Mouse (Mus musculus) megakaryocyte, embryonic 14.5 days (primary cell): ENCODE results near the gene Rec8. TPM values are rescaled to one million over a fixed set of nuclear protein-coding genes. Genes with fewer than 3 reads are reported as not detected.

ENCODE experiments used
- H3K27me3 ChIP-seq: replicated peaks from 2 replicates; pipeline ENCODE3; 2012; ENCODE audit warnings: inconsistent platforms
- H3K36me3 ChIP-seq: replicated peaks from 2 replicates; pipeline ENCODE3; 2012; ENCODE audit warnings: low read length, inconsistent platforms, mixed read lengths
- H3K4me1 ChIP-seq: 2 replicates; pipeline ENCODE4 v1.6.1; 2012; ENCODE audit warnings: inconsistent platforms
- H3K4me3 ChIP-seq: replicated peaks from 2 replicates; pipeline ENCODE3; 2012; ENCODE audit warnings: moderate library complexity, mild to moderate bottlenecking, inconsistent platforms
- H3K9me3 ChIP-seq: 2 replicates; pipeline ENCODE4 v1.6.1; 2012; ENCODE audit warnings: inconsistent platforms
- FLI1 ChIP-seq: IDR thresholded peaks from 2 replicates; pipeline ENCODE4 v1.6.1; 2012; ENCODE audit warnings: low read length, inconsistent platforms, mixed read lengths
- GATA1 ChIP-seq: IDR thresholded peaks from 3 replicates; pipeline ENCODE4 v1.6.1; 2012; ENCODE audit warnings: mixed read lengths, low read length, inconsistent platforms, borderline replicate concordance
- polyA plus RNA-seq: library from polyadenylated mRNA; stranded (reverse); fragments of >175 nt; gene quantifications from 2 replicates; pipeline ENCODE4 v1.2.3, GENCODE M21; 2012; ENCODE audit warnings: low replicate concordance; ENCODE audit not compliant: insufficient read depth

Rec8 gene
- polyA plus RNA-seq, 1 experiment = 1.4 TPM

DNA sequence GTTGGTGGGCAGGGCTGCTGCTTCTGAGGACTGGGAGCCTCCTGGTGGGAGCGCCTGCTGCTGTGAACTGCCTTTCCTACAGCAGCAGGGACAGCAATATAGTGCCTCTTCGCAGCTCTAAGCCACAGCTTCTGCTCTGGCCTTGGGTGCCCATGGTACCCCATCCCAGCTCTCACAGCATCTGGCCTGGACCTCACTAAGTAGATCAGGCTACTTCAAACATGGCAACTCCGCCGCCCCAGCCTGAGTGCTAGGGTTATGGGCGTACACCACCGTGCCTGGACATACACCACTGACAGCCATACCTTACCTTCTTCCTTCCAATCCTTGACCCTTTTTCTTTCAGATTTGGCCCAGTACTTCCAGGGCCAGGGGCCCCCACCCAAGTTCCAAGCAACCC, 9.5 kb upstream of the Rec8 start:
- peaks cover 48% of the 10 kb centered on the region for H3K4me1 ChIP-seq
- TF ChIP-seq GATA1 (no peak), FLI1 (no peak)

DNA sequence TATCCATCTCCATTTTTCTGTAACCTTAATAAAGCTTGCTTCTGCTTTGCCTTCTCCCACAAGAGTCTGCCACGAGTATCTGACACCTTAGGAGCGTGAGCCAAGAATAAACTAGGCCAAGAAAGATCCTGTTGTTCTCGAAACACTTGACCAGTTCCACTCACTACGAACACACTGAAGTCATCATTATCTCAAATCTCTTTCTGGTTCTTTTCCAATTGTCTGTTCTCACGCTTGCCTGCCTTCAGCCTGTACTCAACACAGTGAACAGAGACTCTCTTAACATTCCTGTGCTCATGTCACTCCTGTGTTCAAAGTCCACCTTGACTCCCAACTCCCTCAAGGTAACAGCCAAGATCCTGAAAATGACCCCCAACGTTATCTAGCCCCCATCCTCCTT, 4.5 kb upstream of the Rec8 start:
- no peaks in the 10 kb centered on the region for H3K9me3 ChIP-seq
- peaks cover 26% of the 10 kb centered on the region for H3K36me3 ChIP-seq
- TF ChIP-seq FLI1 (no peak), GATA1 (no peak)
- peaks cover 3% of the 10 kb centered on the region for H3K27me3 ChIP-seq
- peaks cover 14% of the 10 kb centered on the region for H3K4me1 ChIP-seq
- no peak overlapping the region for H3K4me3 ChIP-seq

More for the DNA sequence above, 9.5 kb upstream of the Rec8 start:
- peaks cover 65% of the 10 kb centered on the region for H3K36me3 ChIP-seq
- no peaks in the 10 kb centered on the region for H3K27me3 ChIP-seq
- H3K9me3 ChIP-seq = no peaks in the 10 kb centered on the region
- no peak overlapping the region for H3K4me3 ChIP-seq

DNA sequence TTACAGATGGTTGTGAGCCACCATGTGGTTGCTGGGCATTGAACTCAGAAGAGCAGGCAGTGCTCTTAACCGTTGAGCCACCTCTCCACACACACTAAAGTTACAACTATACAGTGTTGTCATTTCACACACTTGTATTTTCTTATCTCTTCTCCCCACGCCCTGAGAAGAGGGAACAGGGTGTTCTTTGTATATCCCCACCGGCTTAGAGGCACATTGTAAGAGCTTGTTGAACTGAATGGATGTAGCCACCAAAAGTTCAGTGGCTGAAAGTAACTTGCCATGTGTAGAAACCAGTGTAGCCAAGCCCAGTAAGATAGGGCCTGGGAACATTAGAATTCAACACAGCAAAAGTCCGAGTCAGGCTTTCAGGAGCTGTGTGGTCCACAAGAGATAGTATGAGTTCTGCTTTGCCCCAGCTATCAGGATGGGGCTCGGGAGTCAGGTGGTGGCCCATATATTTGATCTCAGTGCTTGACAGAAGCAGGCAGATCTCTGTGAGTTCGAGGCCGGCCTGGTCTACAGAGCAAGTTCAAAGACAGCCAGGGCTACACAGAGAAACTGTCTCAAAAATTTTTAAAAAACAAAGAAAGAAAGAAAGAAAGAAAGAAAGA, 3.2 kb upstream of the Rec8 start:
- peaks cover 21% of the 10 kb centered on the region for H3K4me1 ChIP-seq
- peaks cover 13% of the 10 kb centered on the region for H3K36me3 ChIP-seq
- H3K27me3 ChIP-seq = peaks cover 14% of the 10 kb centered on the region
- no peak overlapping the region for H3K4me3 ChIP-seq
- no peaks in the 10 kb centered on the region for H3K9me3 ChIP-seq
- no peak for TF ChIP-seq FLI1

DNA sequence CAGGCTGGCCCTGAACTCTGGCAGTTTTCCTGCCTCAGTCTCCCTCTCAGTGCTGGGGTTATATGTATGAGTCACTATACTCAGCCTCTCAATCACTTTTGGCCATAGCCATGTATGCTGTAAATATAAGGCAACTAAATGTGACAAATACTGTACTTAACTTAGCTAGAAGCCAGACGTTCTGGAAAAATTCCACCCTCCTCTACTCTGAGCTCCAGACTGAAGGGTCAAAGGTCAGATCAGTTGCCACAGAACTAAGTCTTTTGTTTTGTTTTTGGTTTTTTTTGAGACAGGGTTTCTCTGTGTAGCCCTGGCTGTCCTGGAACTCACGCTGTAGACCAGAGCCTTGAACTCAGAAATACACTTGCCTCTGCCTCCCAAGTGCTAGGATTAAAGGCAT, 2.0 kb upstream of the Rec8 start:
- no peak for TF ChIP-seq GATA1
- no peak for TF ChIP-seq FLI1

DNA sequence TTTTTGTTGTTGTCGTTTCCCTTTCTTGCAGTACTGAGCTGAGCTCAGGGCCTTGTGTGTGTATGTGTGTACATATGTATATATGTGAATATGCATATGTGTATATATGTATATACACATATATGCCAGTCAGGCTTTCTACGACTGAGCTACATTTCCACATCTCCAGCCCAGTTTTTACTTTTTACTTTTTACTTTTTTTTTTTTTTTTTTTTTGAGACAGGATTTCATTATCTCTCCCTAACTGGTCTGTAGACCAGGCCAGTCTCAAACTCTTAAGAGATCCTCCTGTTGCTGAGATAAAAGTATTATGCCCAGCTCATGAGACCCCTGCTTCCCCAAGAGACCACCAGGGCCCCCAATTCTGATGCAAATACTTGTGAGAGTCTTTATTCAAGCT, 993 bp upstream of the Rec8 start:
- H3K4me3 ChIP-seq = no peak overlapping the region
- peaks cover 18% of the 10 kb centered on the region for H3K27me3 ChIP-seq
- TF ChIP-seq GATA1 = no peak
- TF ChIP-seq FLI1 = no peak
- peaks cover 23% of the 10 kb centered on the region for H3K4me1 ChIP-seq
- H3K36me3 ChIP-seq = no peaks in the 10 kb centered on the region
- H3K9me3 ChIP-seq = no peaks in the 10 kb centered on the region

More for the DNA sequence above, 2.0 kb upstream of the Rec8 start:
- H3K9me3 ChIP-seq = no peaks in the 10 kb centered on the region
- no peak overlapping the region for H3K4me3 ChIP-seq
- H3K36me3 ChIP-seq = peaks cover 2% of the 10 kb centered on the region
- peaks cover 21% of the 10 kb centered on the region for H3K4me1 ChIP-seq
- H3K27me3 ChIP-seq = peaks cover 18% of the 10 kb centered on the region

DNA sequence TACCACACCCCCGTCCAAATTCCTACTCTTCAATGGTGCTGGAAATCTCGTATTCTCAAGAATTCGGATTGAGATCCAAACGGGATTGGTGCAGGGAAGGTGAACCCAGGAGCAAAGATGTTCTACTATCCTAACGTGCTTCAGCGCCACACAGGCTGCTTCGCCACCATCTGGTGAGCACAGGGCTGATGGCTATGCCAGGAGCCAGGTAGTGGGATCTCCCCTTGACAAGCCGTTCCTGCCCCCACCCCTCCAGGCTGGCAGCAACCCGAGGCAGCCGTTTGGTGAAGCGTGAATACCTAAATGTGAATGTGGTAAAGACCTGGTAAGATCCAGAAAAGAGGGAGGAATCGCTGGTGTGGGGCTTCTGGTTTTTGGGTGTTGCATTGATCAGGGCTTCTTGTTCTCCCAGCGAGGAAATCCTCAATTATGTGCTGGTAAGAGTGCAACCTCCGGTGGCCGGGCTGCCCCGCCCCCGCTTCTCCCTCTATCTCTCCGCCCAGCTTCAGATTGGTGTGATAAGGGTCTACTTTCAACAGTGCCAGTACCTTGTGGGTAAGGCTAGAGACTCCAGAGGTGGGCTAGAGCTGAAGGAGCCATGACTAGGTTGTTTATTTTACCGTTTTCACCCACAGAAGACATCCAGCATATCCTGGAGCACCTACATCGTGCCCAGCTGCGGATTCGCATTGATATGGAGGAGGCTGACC, 804 bp downstream of the Rec8 start:
- peaks cover 18% of the 10 kb centered on the region for H3K27me3 ChIP-seq
- H3K4me1 ChIP-seq = peaks cover 30% of the 10 kb centered on the region
- TF ChIP-seq FLI1 (no peak), GATA1 (no peak)

DNA sequence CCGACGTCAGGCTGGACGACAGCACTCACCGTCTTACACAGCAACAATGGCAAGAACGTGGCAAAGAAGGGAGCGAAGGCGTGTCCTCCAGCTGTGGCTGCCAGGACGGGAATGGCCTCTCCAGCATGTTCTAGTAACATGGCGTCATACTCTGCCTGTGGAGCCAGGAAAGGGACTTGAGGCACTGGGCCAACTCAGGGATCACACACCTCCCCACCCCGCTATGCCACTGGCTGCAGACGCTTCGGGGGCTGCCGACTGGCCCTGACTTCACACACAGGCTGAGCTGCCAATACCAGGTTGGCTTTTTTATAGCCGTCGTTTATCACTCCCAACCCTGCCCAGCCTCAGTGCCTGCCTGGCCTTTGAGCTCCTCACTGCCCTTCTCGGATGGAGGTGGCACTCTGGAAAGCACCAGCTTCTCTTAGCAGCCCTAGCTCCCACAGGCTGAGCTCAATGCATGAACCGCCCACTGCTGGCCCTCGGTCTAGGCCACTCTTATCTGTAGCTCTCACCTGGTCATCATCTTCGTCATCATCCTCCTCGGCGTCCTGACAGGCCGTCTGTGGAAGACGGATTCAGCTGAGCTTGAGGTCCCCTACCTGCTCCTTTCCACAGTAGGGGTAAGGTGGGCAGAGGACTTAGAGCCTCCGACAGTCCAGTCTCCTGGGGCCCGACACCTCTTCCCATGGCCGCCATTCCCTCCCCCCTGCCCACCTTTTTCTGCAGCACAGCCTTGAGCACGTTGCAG, 10.4 kb downstream of the Rec8 start:
- H3K36me3 ChIP-seq = peaks cover 97% of the 10 kb centered on the region

More for the DNA sequence above, 804 bp downstream of the Rec8 start:
- Histone ChIP-seq H3K4me3 (peak overlapping the region; percentile 76), H3K9me3 (no peaks in the 10 kb centered on the region), H3K36me3 (peaks cover 2% of the 10 kb centered on the region)

DNA sequence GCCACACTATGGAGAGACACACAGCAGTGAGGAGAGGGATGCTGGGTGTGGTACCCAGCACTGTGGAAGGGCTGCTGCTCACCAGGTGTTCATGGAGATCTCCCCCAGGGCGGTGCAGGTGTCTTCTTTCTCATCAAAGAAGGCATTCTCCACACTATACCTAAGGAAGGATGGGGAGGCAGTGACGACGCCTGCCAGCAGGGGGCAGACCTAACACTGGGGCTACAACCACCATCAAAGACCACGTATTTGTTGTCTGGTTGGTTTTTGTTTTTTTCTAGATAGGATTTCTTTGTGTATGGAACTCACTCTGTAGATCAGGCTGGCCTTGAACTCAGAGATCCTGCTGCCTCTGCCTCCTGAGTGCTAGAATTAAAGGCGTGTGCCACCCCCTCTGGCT, 11.5 kb downstream of the Rec8 start:
- Histone ChIP-seq H3K27me3 (no peaks in the 10 kb centered on the region), H3K9me3 (no peaks in the 10 kb centered on the region), H3K36me3 (peaks cover 99% of the 10 kb centered on the region), H3K4me1 (peaks cover 16% of the 10 kb centered on the region), H3K4me3 (no peak overlapping the region)
- TF ChIP-seq GATA1 (no peak), FLI1 (no peak)

More for the DNA sequence above, 10.4 kb downstream of the Rec8 start:
- Histone ChIP-seq H3K27me3 (no peaks in the 10 kb centered on the region), H3K4me1 (peaks cover 7% of the 10 kb centered on the region; the same call in 1 of the 2 replicates), H3K4me3 (peak overlapping the region; percentile 0), H3K9me3 (no peaks in the 10 kb centered on the region)
- no peak for TF ChIP-seq FLI1
- TF ChIP-seq GATA1 = no peak

DNA sequence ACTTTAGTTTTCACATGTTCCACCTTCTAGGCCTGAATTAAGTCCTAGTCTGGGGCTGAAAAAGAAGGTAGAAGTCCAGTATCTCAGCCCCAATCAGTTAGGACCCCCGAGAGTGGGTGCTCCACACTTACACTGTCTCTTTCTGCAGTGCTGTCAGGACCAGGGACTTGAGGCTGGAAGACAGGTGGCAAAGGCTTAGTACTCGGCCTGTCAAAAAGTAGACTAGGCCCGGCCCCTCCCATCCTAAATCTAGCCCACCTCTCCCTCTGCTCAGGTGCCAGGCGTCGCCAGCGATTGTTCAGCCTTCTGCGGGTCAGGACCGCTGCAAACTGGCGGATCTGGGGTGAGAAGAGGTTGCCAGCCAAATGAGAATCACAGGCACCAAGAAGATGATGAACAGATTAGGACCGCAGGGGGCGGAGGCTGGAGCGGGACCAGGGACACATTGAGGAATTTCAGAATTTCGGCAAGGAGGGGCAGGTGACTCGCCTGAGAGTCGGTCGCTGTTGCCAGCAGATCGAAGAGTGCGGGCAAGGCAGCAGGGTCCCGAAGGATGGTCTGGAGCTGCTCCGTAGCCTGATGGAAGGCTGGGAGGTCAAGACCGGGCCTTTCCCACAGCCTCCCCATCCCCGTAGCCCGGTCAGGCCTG, 17.2 kb downstream of the Rec8 start:
- H3K9me3 ChIP-seq = no peaks in the 10 kb centered on the region
- peak overlapping the region; percentile 98 for H3K4me3 ChIP-seq
- no peaks in the 10 kb centered on the region for H3K27me3 ChIP-seq
- H3K36me3 ChIP-seq = peaks cover 84% of the 10 kb centered on the region
- peaks cover 37% of the 10 kb centered on the region for H3K4me1 ChIP-seq
- TF ChIP-seq GATA1 = no peak
- TF ChIP-seq FLI1 = no peak

DNA sequence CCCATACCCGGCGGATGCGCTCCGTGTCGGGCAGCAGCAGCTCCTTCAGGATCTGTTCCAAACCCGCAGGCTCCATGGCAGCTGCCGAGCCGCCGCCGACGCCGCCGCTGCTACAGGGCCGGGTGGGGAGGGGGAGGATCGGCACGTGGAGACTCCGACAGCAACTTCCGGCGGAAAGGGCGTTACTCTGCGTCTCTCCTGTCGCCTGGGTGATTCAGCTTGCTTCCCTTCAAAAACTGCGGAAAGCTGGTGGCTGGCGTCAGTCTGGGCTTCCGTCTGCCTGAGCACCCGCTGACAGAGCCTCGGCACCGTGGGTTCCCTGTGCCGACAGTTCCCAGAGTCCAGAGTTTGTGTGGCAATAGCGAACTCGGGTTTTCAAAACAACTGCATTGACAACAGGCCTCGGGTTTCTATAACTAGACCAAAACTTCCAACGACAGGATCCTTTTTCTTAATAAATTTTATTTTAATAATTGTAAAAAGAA, 17.7 kb downstream of the Rec8 start, which contains the start of gene Ipo4:
Gene Ipo4, minus strand, starts transcription at position 435 of the 485 bp plus-strand sequence.
- TF ChIP-seq FLI1 (no peak), GATA1 (no peak)
- peaks cover 84% of the 10 kb centered on the region for H3K36me3 ChIP-seq

More for the DNA sequence above, 17.7 kb downstream of the Rec8 start, which contains the start of gene Ipo4:
- peaks cover 42% of the 10 kb centered on the region for H3K4me1 ChIP-seq
- H3K9me3 ChIP-seq = no peaks in the 10 kb centered on the region
- no peaks in the 10 kb centered on the region for H3K27me3 ChIP-seq
- H3K4me3 ChIP-seq = peak within 1 kb of the TSS; percentile 98
